Mouse (Mus musculus) lung, postnatal 0 days (tissue): ENCODE measurements at regions not wholly inside any gene's neighbourhood (a gene's known extent, or its start where the extent isn't known, plus 50 kb on each side); places are given as distances from the start of the nearest gene placed in this dataset.

Source experiments
- CTCF ChIP-seq: IDR thresholded peaks from 2 replicates; pipeline ENCODE4 v1.5.1; 2016; ENCODE audit warnings: antibody characterized with exemption, mild to moderate bottlenecking
- EP300 ChIP-seq: IDR thresholded peaks from 2 replicates; pipeline ENCODE4 v1.6.1; 2016; ENCODE audit warnings: antibody characterized with exemption, mild to moderate bottlenecking, control low read depth

- TF ChIP-seq CTCF: no peak
- TF ChIP-seq EP300: no peak
These were observed 119.4 kb downstream of the Kctd15 start for GRCm38 (mm10) chr7:34537122-34537521.
